27 mouse cellular contexts compared by ENCODE assay signal in genomic region chr15:42277247-42277646, GRCm38 (mm10).
"Had no signal": no experiment of that assay in that cellular context is flagged by ENCODE, and none has a peak within 500 bp of the region (broad histone marks: within the 10 kb centered on the region; RNA-seq: fewer than 3 reads in every experiment).

No protein-coding gene starts in this region.

- H3K4me3 ChIP-seq: limb, embryonic 10.5 days; limb, embryonic 12.5 days; limb, embryonic 13.5 days; limb, embryonic 15.5 days; liver, embryonic 12.5 days; liver, embryonic 13.5 days; liver, embryonic 15.5 days; lung, embryonic 15.5 days; megakaryocyte, embryonic 14.5 days; midbrain, embryonic 10.5 days; midbrain, embryonic 12.5 days; midbrain, embryonic 13.5 days; midbrain, embryonic 15.5 days; myocyte; neural tube, embryonic 12.5 days had no signal

- H3K27me3 ChIP-seq: limb, embryonic 12.5 days; limb, embryonic 13.5 days; limb, embryonic 15.5 days; liver, embryonic 12.5 days; liver, embryonic 13.5 days; liver, embryonic 15.5 days; lung, embryonic 15.5 days; megakaryocyte, embryonic 14.5 days; midbrain, embryonic 12.5 days; midbrain, embryonic 13.5 days; midbrain, embryonic 15.5 days; neural tube, embryonic 12.5 days had no signal

- H3K4me1 ChIP-seq: limb, embryonic 10.5 days; limb, embryonic 12.5 days; limb, embryonic 13.5 days; limb, embryonic 15.5 days; liver, embryonic 12.5 days; liver, embryonic 13.5 days; liver, embryonic 15.5 days; lung, embryonic 15.5 days; midbrain, embryonic 10.5 days; midbrain, embryonic 12.5 days; midbrain, embryonic 13.5 days; midbrain, embryonic 15.5 days; neural tube, embryonic 12.5 days had no signal

- H3K9ac ChIP-seq: limb, embryonic 12.5 days; limb, embryonic 13.5 days; limb, embryonic 15.5 days; liver, embryonic 12.5 days; liver, embryonic 13.5 days; liver, embryonic 14.5 days; liver, embryonic 15.5 days; liver, postnatal 0 days; lung, embryonic 14.5 days; lung, embryonic 15.5 days; midbrain, embryonic 12.5 days; midbrain, embryonic 13.5 days; midbrain, embryonic 15.5 days; neural tube, embryonic 12.5 days had no signal

- H3K27ac ChIP-seq: limb, embryonic 10.5 days; limb, embryonic 12.5 days; limb, embryonic 13.5 days; limb, embryonic 15.5 days; liver, embryonic 12.5 days; liver, embryonic 13.5 days; liver, embryonic 14.5 days; liver, embryonic 15.5 days; lung, embryonic 15.5 days; macrophage; midbrain, embryonic 10.5 days; midbrain, embryonic 12.5 days; midbrain, embryonic 13.5 days; midbrain, embryonic 15.5 days; neural tube, embryonic 12.5 days had no signal

- H3K36me3 ChIP-seq: limb, embryonic 10.5 days; limb, embryonic 12.5 days; limb, embryonic 13.5 days; limb, embryonic 15.5 days; liver, embryonic 12.5 days; liver, embryonic 13.5 days; liver, embryonic 15.5 days; lung, embryonic 15.5 days; midbrain, embryonic 10.5 days; midbrain, embryonic 12.5 days; midbrain, embryonic 13.5 days; midbrain, embryonic 15.5 days; neural tube, embryonic 12.5 days had no signal

- DNase-seq: liver; liver, embryonic 13.5 days; liver, postnatal 0 days; lung, adult 18-20 months; lung, adult 2 months; lung, embryonic 14.5 days; lung, postnatal 10 days; lung, postnatal 14 days; lung, postnatal 36 days; lung, postnatal 4 days; midbrain, embryonic 14.5 days had no signal

- H3K9me3 ChIP-seq: limb, embryonic 10.5 days; limb, embryonic 12.5 days; limb, embryonic 13.5 days; limb, embryonic 15.5 days; liver, embryonic 12.5 days; liver, embryonic 13.5 days; liver, embryonic 15.5 days; lung, embryonic 15.5 days; megakaryocyte, embryonic 14.5 days; midbrain, embryonic 10.5 days; midbrain, embryonic 12.5 days; midbrain, embryonic 13.5 days; midbrain, embryonic 15.5 days; neural tube, embryonic 12.5 days had no signal
